31 mouse cellular contexts compared by ENCODE assay signal in the genomic region with DNA sequence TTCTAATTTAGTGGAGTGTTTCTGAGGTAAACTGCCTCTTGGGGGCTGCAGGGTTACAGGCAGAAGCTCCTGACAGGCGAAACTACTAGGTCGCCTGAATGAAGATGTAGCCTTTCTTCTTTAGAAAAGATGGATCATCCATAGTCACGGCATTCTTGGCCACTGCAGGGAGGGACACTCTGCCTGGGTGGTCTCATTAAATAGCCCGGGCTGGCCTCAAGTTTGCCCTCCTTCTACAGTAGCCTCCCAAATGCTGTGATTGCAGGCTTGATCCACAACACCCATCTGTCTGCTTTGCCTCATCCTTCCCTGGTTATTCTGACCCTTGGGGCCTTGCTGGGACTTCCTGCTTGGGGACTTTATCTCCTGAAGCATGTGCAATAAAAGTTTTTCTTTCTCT.
"Had no signal": no experiment of that assay in that cellular context is flagged by ENCODE, and none has a peak within 500 bp of the region (broad histone marks: within the 10 kb centered on the region; RNA-seq: fewer than 3 reads in every experiment).

No protein-coding gene starts in this region.

- DNase-seq: liver; liver, embryonic 13.5 days; liver, postnatal 0 days; lung, adult 18-20 months; lung, adult 2 months; lung, embryonic 14.5 days; lung, postnatal 10 days; lung, postnatal 14 days; lung, postnatal 36 days; lung, postnatal 4 days; midbrain, embryonic 14.5 days had no signal

- H3K9ac ChIP-seq: limb, embryonic 12.5 days; limb, embryonic 13.5 days; limb, embryonic 15.5 days; liver, embryonic 12.5 days; liver, embryonic 13.5 days; liver, embryonic 14.5 days; liver, embryonic 15.5 days; liver, postnatal 0 days; lung, embryonic 14.5 days; lung, embryonic 15.5 days; midbrain, embryonic 12.5 days; midbrain, embryonic 13.5 days; midbrain, embryonic 15.5 days had no signal

- H3K4me2 ChIP-seq: limb, embryonic 12.5 days; limb, embryonic 13.5 days; limb, embryonic 15.5 days; liver, embryonic 11.5 days; liver, embryonic 12.5 days; liver, embryonic 13.5 days; liver, embryonic 15.5 days; lung, embryonic 14.5 days; lung, embryonic 15.5 days; midbrain, embryonic 11.5 days; midbrain, embryonic 12.5 days; midbrain, embryonic 13.5 days; midbrain, embryonic 15.5 days had no signal

- H3K27ac ChIP-seq: left cerebral cortex, adult 2 months; limb, embryonic 10.5 days; limb, embryonic 12.5 days; limb, embryonic 13.5 days; limb, embryonic 15.5 days; liver, embryonic 12.5 days; liver, embryonic 13.5 days; liver, embryonic 14.5 days; liver, embryonic 15.5 days; lung, embryonic 15.5 days; macrophage; midbrain, embryonic 10.5 days; midbrain, embryonic 12.5 days; midbrain, embryonic 13.5 days; midbrain, embryonic 15.5 days had no signal

- H3K4me3 ChIP-seq: left cerebral cortex, adult 2 months; limb, embryonic 10.5 days; limb, embryonic 12.5 days; limb, embryonic 13.5 days; limb, embryonic 15.5 days; liver, embryonic 12.5 days; liver, embryonic 13.5 days; liver, embryonic 15.5 days; lung, embryonic 15.5 days; megakaryocyte, embryonic 14.5 days; midbrain, embryonic 10.5 days; midbrain, embryonic 12.5 days; midbrain, embryonic 13.5 days; midbrain, embryonic 15.5 days; myocyte had no signal

- ATAC-seq: liver, embryonic 12.5 days; liver, postnatal 0 days; lung, postnatal 0 days; midbrain, embryonic 13.5 days; midbrain, embryonic 15.5 days; midbrain, embryonic 16.5 days had no signal

- H3K4me1 ChIP-seq: liver, embryonic 12.5 days; liver, embryonic 13.5 days; liver, embryonic 15.5 days; lung, embryonic 15.5 days; midbrain, embryonic 12.5 days had no signal

- H3K36me3 ChIP-seq: limb, embryonic 10.5 days; limb, embryonic 12.5 days; limb, embryonic 13.5 days; limb, embryonic 15.5 days; liver, embryonic 12.5 days; liver, embryonic 13.5 days; liver, embryonic 15.5 days; lung, embryonic 15.5 days; midbrain, embryonic 10.5 days; midbrain, embryonic 12.5 days; midbrain, embryonic 13.5 days; midbrain, embryonic 15.5 days had no signal

- H3K27me3 ChIP-seq: limb, embryonic 13.5 days; lung, embryonic 15.5 days; midbrain, embryonic 13.5 days; midbrain, embryonic 15.5 days had no signal

- H3K9me3 ChIP-seq: limb, embryonic 10.5 days; limb, embryonic 12.5 days; limb, embryonic 13.5 days; limb, embryonic 15.5 days; liver, embryonic 12.5 days; liver, embryonic 13.5 days; liver, embryonic 15.5 days; lung, embryonic 15.5 days; megakaryocyte, embryonic 14.5 days; midbrain, embryonic 10.5 days; midbrain, embryonic 12.5 days; midbrain, embryonic 13.5 days; midbrain, embryonic 15.5 days had no signal
